Mouse (Mus musculus) duodenum, adult 2 months (tissue): ENCODE data around the gene Asb6. TPM values are rescaled to one million over a fixed set of nuclear protein-coding genes. Genes with fewer than 3 reads are reported as not detected.

Experiments used
- polyA plus RNA-seq: library from polyadenylated mRNA; depleted of rRNA; stranded (reverse); fragments of >200 nt; gene quantifications from 2 replicates; pipeline ENCODE4 v1.2.3, GENCODE M21; 2012; ENCODE audit warnings: low replicate concordance; rRNA removed

The Asb6 gene
- polyA plus RNA-seq: 25.1 and 27.8 TPM in 2 replicates

DNA sequence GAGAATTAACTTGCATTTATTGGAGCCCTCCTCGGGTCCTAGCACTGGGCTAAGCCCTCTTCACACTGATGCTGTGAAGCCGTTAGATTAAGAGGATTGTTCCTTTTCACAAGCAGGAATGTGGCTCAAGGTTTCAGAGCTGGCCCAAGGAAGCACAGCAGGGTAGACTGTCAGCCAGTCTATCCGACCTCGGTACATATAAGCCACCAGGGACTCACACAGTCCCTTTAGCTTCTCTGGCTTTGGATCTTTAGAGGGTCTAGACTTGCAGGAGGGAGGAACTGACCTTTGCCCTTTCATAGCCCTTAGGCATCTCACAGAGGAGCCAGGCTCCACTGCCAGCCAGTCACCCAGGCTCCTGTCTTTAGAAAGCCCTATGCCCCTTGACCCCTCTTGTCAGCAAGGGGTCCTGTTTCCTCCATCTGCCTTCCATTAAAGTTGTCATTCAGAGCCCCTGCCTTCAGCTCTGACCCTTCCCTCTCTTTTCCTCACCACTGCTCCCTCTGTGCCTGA is at the start of gene Asb6:
Asb6 (minus strand) TSS at position 51 of the 513 bp plus-strand sequence.

GRCm38 (mm10) chr2:30834373-30835022 is 4.4 kb upstream of the Asb6 start, which contains the start of gene Prrx2:
Gene Prrx2 (plus strand): TSS chr2:30834972.

GRCm38 (mm10) chr2:30807648-30808295 is 22.4 kb downstream of the Asb6 start, which contains the start of gene Ntmt1:
Gene Ntmt1 (plus strand): TSS chr2:30807826.

DNA sequence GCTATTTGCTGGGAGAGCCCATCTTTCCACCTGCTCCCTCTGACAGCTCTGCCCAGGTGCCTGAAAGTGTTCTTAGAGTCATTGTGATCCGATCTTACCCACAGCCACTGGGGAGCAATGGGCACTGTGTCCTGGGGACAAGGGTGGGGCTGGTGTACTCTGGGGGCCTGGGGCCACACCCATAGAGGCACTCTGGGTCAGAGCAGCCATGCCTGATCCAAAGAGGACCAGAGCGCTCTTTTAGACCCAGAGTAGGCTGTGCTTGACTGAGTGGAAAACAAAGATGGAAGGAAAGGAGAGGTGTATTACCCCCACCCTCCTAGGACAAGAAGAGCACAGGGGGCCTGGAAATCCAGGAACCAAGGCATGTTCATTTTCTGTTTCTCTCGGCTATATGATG is 26.5 kb downstream of the Asb6 start, which contains the start of gene 1700001O22Rik:
1700001O22Rik (minus strand) TSS at position 58 of the 400 bp plus-strand sequence.

Other genes starting within 250 kb of the Asb6 start
- 0.85 TPM in 1 of 2 replicates, not detected in the other for gene Cstad, start 235.3 kb downstream of the Asb6 start, polyA plus RNA-seq
- 0.64 and 3.4 TPM in 2 replicates for gene 1700001O22Rik, start 26.7 kb downstream of the Asb6 start, polyA plus RNA-seq
- gene Ntmt1, start 22.5 kb downstream of the Asb6 start, polyA plus RNA-seq: 21.2 and 24.8 TPM in 2 replicates
- gene Prrx2, start 4.6 kb upstream of the Asb6 start, polyA plus RNA-seq: 3.2 and 4.0 TPM in 2 replicates
- 12.7 and 14.5 TPM in 2 replicates for gene Ptges, start 99.5 kb upstream of the Asb6 start, polyA plus RNA-seq
- gene Tor1b, start 122.6 kb upstream of the Asb6 start, polyA plus RNA-seq: 12.3 and 19.9 TPM in 2 replicates
- 66.2 and 88.2 TPM in 2 replicates for gene Tor1a, start 137.6 kb upstream of the Asb6 start, polyA plus RNA-seq
- gene BC005624, start 151.9 kb upstream of the Asb6 start, polyA plus RNA-seq: 4.2 and 6.4 TPM in 2 replicates
- gene Usp20, start 151.9 kb upstream of the Asb6 start, polyA plus RNA-seq: 5.2 and 11.9 TPM in 2 replicates